Mouse (Mus musculus) thymus, adult 2 months (tissue): ENCODE data around the gene Ms4a15. TPM values are rescaled to one million over a fixed set of nuclear protein-coding genes. Genes with fewer than 3 reads are reported as not detected.

Source experiments
- DNase-seq: peaks from one replicate; pipeline ENCODE4 v3.0.0; 2021
- H3K27ac ChIP-seq: fragments of 200-500 bp; 2 replicates; pipeline ENCODE4 v1.5.1; 2012; ENCODE audit warnings: low read length, control low read depth; ENCODE audit not compliant: control insufficient read depth, insufficient read depth
- H3K27me3 ChIP-seq: fragments of 200-500 bp; 2 replicates; pipeline ENCODE4 v1.6.1; 2012; ENCODE audit warnings: mild to moderate bottlenecking, low read length, moderate library complexity, mixed read lengths; ENCODE audit not compliant: control insufficient read depth, insufficient read depth
- H3K36me3 ChIP-seq: fragments of 200-500 bp; 2 replicates; pipeline ENCODE4 v1.6.1; 2012; ENCODE audit warnings: mild to moderate bottlenecking, low read length, moderate library complexity; ENCODE audit not compliant: control insufficient read depth, insufficient read depth
- H3K4me1 ChIP-seq: fragments of 200-500 bp; replicated peaks from 2 replicates; pipeline ENCODE4 v1.6.1; 2012; ENCODE audit warnings: low read length; ENCODE audit not compliant: control insufficient read depth, insufficient read depth
- H3K4me3 ChIP-seq: fragments of 200-500 bp; 2 replicates; pipeline ENCODE4 v1.5.1; 2012; ENCODE audit warnings: mild to moderate bottlenecking, low read length, control low read depth, moderate library complexity; ENCODE audit not compliant: control insufficient read depth, insufficient read depth
- CTCF ChIP-seq: fragments of 200-500 bp; IDR thresholded peaks from 2 replicates; pipeline ENCODE4 v1.5.1; 2012; ENCODE audit warnings: mild to moderate bottlenecking, control low read depth, low read length, moderate library complexity, borderline replicate concordance; ENCODE audit not compliant: control insufficient read depth, poor library complexity, insufficient read depth; ENCODE audit errors: extremely low read depth
- POLR2A ChIP-seq: fragments of 200-500 bp; IDR thresholded peaks from 2 replicates; pipeline ENCODE4 v1.6.1; 2012; ENCODE audit warnings: mild to moderate bottlenecking, low read length, control low read depth, moderate library complexity; ENCODE audit not compliant: control insufficient read depth, poor library complexity, insufficient read depth; ENCODE audit errors: extremely low read depth
- WGBS: fragments of 180-500 bp; shearing (Covaris S2); methylation state at CpG from one replicate; pipeline ENCODE4 v1.1.7; 2018; 5-methylcytosine and 5-hydroxymethylcytosine counted together
- polyA plus RNA-seq: library from polyadenylated mRNA; depleted of rRNA; stranded (reverse); fragments of >200 nt; gene quantifications from 2 replicates; pipeline ENCODE4 v1.2.3, GENCODE M21; 2012; rRNA removed

Gene Ms4a15
- not detected in 2 replicates for polyA plus RNA-seq

- H3K4me3 ChIP-seq, result no peak within 1 kb of the TSS
- TF ChIP-seq CTCF (no peak), POLR2A (no peak)
- H3K27me3 ChIP-seq, result no peaks in the 10 kb centered on the region
- H3K36me3 ChIP-seq, result no peaks in the 10 kb centered on the region
- H3K27ac ChIP-seq, result no peak within 1 kb of the TSS
- no peaks in the 10 kb centered on the region for H3K4me1 ChIP-seq
- DNase-seq, result no peak
- 98% methylated on average over 7 of the region's 7 CpGs for WGBS
These were observed at the start of gene Ms4a15 for GRCm38 (mm10) chr19:10993150-10993549. Gene Ms4a15, minus strand, starts transcription at chr19:10993250.

GRCm38 (mm10) chr19:11037570-11037969, 44.5 kb upstream of the Ms4a15 start:
- H3K4me1 ChIP-seq, result no peaks in the 10 kb centered on the region
- TF ChIP-seq CTCF (no peak), POLR2A (no peak)
- no peak overlapping the region for H3K4me3 ChIP-seq
- no peak overlapping the region for H3K27ac ChIP-seq
- H3K27me3 ChIP-seq, result no peaks in the 10 kb centered on the region
- no peaks in the 10 kb centered on the region for H3K36me3 ChIP-seq
- no peak for DNase-seq

- TF ChIP-seq CTCF (no peak), POLR2A (no peak)
- H3K27me3 ChIP-seq, result no peaks in the 10 kb centered on the region
- DNase-seq, result no peak
- no peaks in the 10 kb centered on the region for H3K4me1 ChIP-seq
- H3K27ac ChIP-seq, result no peak overlapping the region
- no peak overlapping the region for H3K4me3 ChIP-seq
- H3K36me3 ChIP-seq, result no peaks in the 10 kb centered on the region
These were observed 29.3 kb upstream of the Ms4a15 start for GRCm38 (mm10) chr19:11022382-11022781.

- no peaks in the 10 kb centered on the region for H3K4me1 ChIP-seq
- no peaks in the 10 kb centered on the region for H3K36me3 ChIP-seq
- TF ChIP-seq CTCF (no peak), POLR2A (no peak)
- WGBS, result 97% methylated on average over 3 of the region's 3 CpGs
- H3K27ac ChIP-seq, result no peak within 1 kb of the TSS
- no peak for DNase-seq
- no peaks in the 10 kb centered on the region for H3K27me3 ChIP-seq
- no peak within 1 kb of the TSS for H3K4me3 ChIP-seq
These were observed 24.8 kb upstream of the Ms4a15 start, which contains the start of gene Ms4a18 for GRCm38 (mm10) chr19:11017891-11018290. Gene Ms4a18, minus strand, starts transcription at chr19:11018031.

GRCm38 (mm10) chr19:11017251-11017650, 24.2 kb upstream of the Ms4a15 start:
- WGBS, result 93% methylated on average over 2 of the region's 2 CpGs
- TF ChIP-seq CTCF (no peak), POLR2A (no peak)
- DNase-seq, result no peak
- H3K4me3 ChIP-seq, result no peak overlapping the region
- no peaks in the 10 kb centered on the region for H3K4me1 ChIP-seq
- H3K36me3 ChIP-seq, result no peaks in the 10 kb centered on the region
- no peak overlapping the region for H3K27ac ChIP-seq
- no peaks in the 10 kb centered on the region for H3K27me3 ChIP-seq

GRCm38 (mm10) chr19:11015998-11016397, 22.9 kb upstream of the Ms4a15 start:
- no peaks in the 10 kb centered on the region for H3K36me3 ChIP-seq
- TF ChIP-seq CTCF, result no peak
- TF ChIP-seq POLR2A, result no peak
- DNase-seq, result no peak
- H3K4me3 ChIP-seq, result no peak overlapping the region
- 90% methylated on average over 1 of the region's 1 CpGs for WGBS
- no peaks in the 10 kb centered on the region for H3K4me1 ChIP-seq
- no peaks in the 10 kb centered on the region for H3K27me3 ChIP-seq
- H3K27ac ChIP-seq, result no peak overlapping the region

- Histone ChIP-seq H3K4me1 (no peaks in the 10 kb centered on the region), H3K27me3 (no peaks in the 10 kb centered on the region), H3K27ac (no peak overlapping the region), H3K4me3 (no peak overlapping the region), H3K36me3 (no peaks in the 10 kb centered on the region)
- no peak for DNase-seq
- TF ChIP-seq CTCF (no peak), POLR2A (no peak)
These were observed 22.4 kb upstream of the Ms4a15 start for GRCm38 (mm10) chr19:11015468-11015867.
